In genomic region chr19:33223766-33224165, GRCm38 (mm10) we compare ENCODE assay signal across 9 mouse cellular contexts.
DNase-seq lines count a peak whose midpoint lies in the region; ATAC-seq and TF ChIP-seq lines count a peak whose summit lies in the region.
"Had no signal": no experiment of that assay in that cellular context is flagged by ENCODE, and none has a peak within 500 bp of the region (broad histone marks: within the 10 kb centered on the region; RNA-seq: fewer than 3 reads in every experiment).

No protein-coding gene starts in this region.

- 0 out of 2 replicates have a peak overlapping the region, but pooled peaks have one; percentile 20 for H3K4me2 ChIP-seq in lung, embryonic 14.5 days
- H3K4me2 ChIP-seq in midbrain, postnatal 0 days (ENCODE audit: low read depth, low read length, poor library complexity, severe bottlenecking) = peak overlapping the region; percentile 39
- H3K4me2 ChIP-seq: limb, embryonic 15.5 days had no signal

- no peak overlapping the region for H3K9ac ChIP-seq in lung, embryonic 14.5 days
- no peak overlapping the region for H3K9ac ChIP-seq in midbrain, postnatal 0 days (replicated peaks; ENCODE audit: low read length, poor library complexity, severe bottlenecking)
- H3K9ac ChIP-seq: limb, embryonic 15.5 days had no signal

- H3K27me3 ChIP-seq in lung, embryonic 14.5 days (ENCODE audit: insufficient read depth, low read length) = no peaks in the 10 kb centered on the region
- no peaks in the 10 kb centered on the region for H3K27me3 ChIP-seq in midbrain, postnatal 0 days (ENCODE audit: insufficient read depth, low read length)

- no peaks in the 10 kb centered on the region for H3K9me3 ChIP-seq in lung, embryonic 14.5 days (ENCODE audit: low read depth, low read length)
- H3K9me3 ChIP-seq in midbrain, postnatal 0 days (ENCODE audit: low read length) = no peaks in the 10 kb centered on the region
- H3K9me3 ChIP-seq: limb, embryonic 15.5 days had no signal

- no peak for TF ChIP-seq CTCF in lung, embryonic 14.5 days (IDR thresholded peaks at IDR 0.05; ENCODE audit: low read depth)
- TF ChIP-seq CTCF in embryonic fibroblast, embryonic 13.5 days (IDR thresholded peaks at IDR 0.05; ENCODE audit: borderline replicate concordance, insufficient read depth, low read length) = no peak
- TF ChIP-seq CTCF in midbrain, postnatal 0 days (IDR thresholded peaks at IDR 0.05) = no peak

- DNase-seq in frontal cortex, postnatal 36 days (ENCODE audit: low spot score in 2 of 2) = no peak
- no peak for DNase-seq in lung, embryonic 14.5 days
- no peak for DNase-seq in lung, adult 18-20 months
- DNase-seq in midbrain, postnatal 0 days (ENCODE audit: low spot score) = no peak
- no peak for DNase-seq in embryo, embryonic 10 days (ENCODE audit: low spot score)

- H3K27ac ChIP-seq in lung, embryonic 14.5 days (ENCODE audit: low read depth) = peak overlapping the region; percentile 32; the same call in 1 of the 2 replicates
- peak overlapping the region; percentile 86 for H3K27ac ChIP-seq in embryonic fibroblast, embryonic 13.5 days (ENCODE audit: insufficient read depth, low read length)
- H3K27ac ChIP-seq in midbrain, postnatal 0 days (ENCODE audit: low read depth, low read length) = peak overlapping the region; percentile 44; the same call in 1 of the 2 replicates
- H3K27ac ChIP-seq: limb, embryonic 15.5 days had no signal

- H3K4me3 ChIP-seq in lung, embryonic 14.5 days (ENCODE audit: low read depth, low read length) = no peak overlapping the region
- no peak overlapping the region for H3K4me3 ChIP-seq in embryonic fibroblast, embryonic 13.5 days (ENCODE audit: insufficient read depth, low read length)
- H3K4me3 ChIP-seq in midbrain, postnatal 0 days (ENCODE audit: low read depth, low read length) = no peak overlapping the region
- H3K4me3 ChIP-seq: limb, embryonic 15.5 days had no signal

- 40% methylated on average over 5 of the region's 5 CpGs for WGBS in lung, embryonic 14.5 days
- 39% methylated on average over 5 of the region's 5 CpGs for WGBS in midbrain, postnatal 0 days

- H3K4me1 ChIP-seq in lung, embryonic 14.5 days (ENCODE audit: insufficient read depth) = peaks cover 9% of the 10 kb centered on the region; the same call in 1 of the 2 replicates
- peaks cover 2% of the 10 kb centered on the region for H3K4me1 ChIP-seq in embryonic fibroblast, embryonic 13.5 days (ENCODE audit: control insufficient read depth, insufficient read depth, low read length)
- peaks cover 9% of the 10 kb centered on the region for H3K4me1 ChIP-seq in midbrain, postnatal 0 days (ENCODE audit: insufficient read depth, low read length)

- H3K36me3 ChIP-seq in lung, embryonic 14.5 days (ENCODE audit: insufficient read depth) = no peaks in the 10 kb centered on the region
- H3K36me3 ChIP-seq in midbrain, postnatal 0 days (ENCODE audit: insufficient read depth, low read length) = no peaks in the 10 kb centered on the region
- H3K36me3 ChIP-seq: limb, embryonic 15.5 days had no signal

- 0 out of 2 replicates have a peak, but pooled peaks have one; percentile 1 for ATAC-seq in frontal cortex, adult (ENCODE audit: low TSS enrichment)
- no peak for ATAC-seq in lung, embryonic 14.5 days (ENCODE audit: insufficient read depth)
- ATAC-seq in midbrain, postnatal 0 days (ENCODE audit: low FRiP score) = 0 out of 2 replicates have a peak, but pooled peaks have one; percentile 2
- no peak for ATAC-seq in granulocyte monocyte progenitor cell, adult 5-6 weeks (replicated peaks; ENCODE audit: poor library complexity, severe bottlenecking)

- no peak for TF ChIP-seq POLR2A in embryonic fibroblast, embryonic 13.5 days (IDR thresholded peaks at IDR 0.05; ENCODE audit: low read depth, low read length)

Comparison
In these comparisons a context has a peak if more than half of its experiments do, and no peak if none do; other contexts are left out.
1. ATAC-seq: peak in frontal cortex, adult (single experiment) and midbrain, postnatal 0 days (single experiment); none in lung, embryonic 14.5 days (single experiment) and granulocyte monocyte progenitor cell, adult 5-6 weeks (single experiment).
2. H3K27ac ChIP-seq: peak in every context shown above with its lines; median percentile 86 in embryonic fibroblast, embryonic 13.5 days; 44 in midbrain, postnatal 0 days; 32 in lung, embryonic 14.5 days.